Mouse (Mus musculus) forebrain, postnatal 0 days (tissue): Measurements from ENCODE around the gene Baiap2l1. TPM values are rescaled to one million over a fixed set of nuclear protein-coding genes. Genes with fewer than 3 reads are reported as not detected.

ENCODE experiments used
- ATAC-seq: fragments of 200-750 bp; cut with Nextera tagmentation; 2 replicates; pipeline ENCODE4 v1.8.0; 2017; ENCODE audit warnings: mild to moderate bottlenecking, moderate library complexity
- DNase-seq: peaks from one replicate; pipeline ENCODE4 v3.0.0-alpha.2; 2015
- H3K27ac ChIP-seq: fragments of 300-500 bp; sonication (generic); 2 replicates; pipeline ENCODE4 v1.5.1; 2014; ENCODE audit warnings: low read depth, mild to moderate bottlenecking, antibody characterized with exemption, low read length, moderate library complexity, mixed read lengths
- H3K27me3 ChIP-seq: fragments of 300-500 bp; sonication (generic); 2 replicates; pipeline ENCODE4 v1.6.1; 2014; ENCODE audit warnings: mild to moderate bottlenecking, low read length, mixed read lengths; ENCODE audit not compliant: insufficient read depth
- H3K36me3 ChIP-seq: fragments of 300-500 bp; sonication (generic); 2 replicates; pipeline ENCODE4 v1.6.1; 2014; ENCODE audit warnings: mild to moderate bottlenecking, moderate library complexity; ENCODE audit not compliant: insufficient read depth
- H3K4me1 ChIP-seq: fragments of 300-500 bp; sonication (generic); 2 replicates; pipeline ENCODE4 v1.6.1; 2014; ENCODE audit warnings: antibody characterized with exemption; ENCODE audit not compliant: insufficient read depth
- H3K4me2 ChIP-seq: fragments of 300-500 bp; sonication (generic); 2 replicates; pipeline ENCODE4 v1.6.1; 2014; ENCODE audit warnings: low read depth, mild to moderate bottlenecking, moderate library complexity
- H3K4me3 ChIP-seq: fragments of 300-500 bp; sonication (generic); 2 replicates; pipeline ENCODE4 v1.5.1; 2014; ENCODE audit warnings: low read depth, low read length, mixed read lengths
- H3K9ac ChIP-seq: fragments of 300-500 bp; sonication (generic); 2 replicates; pipeline ENCODE4 v1.6.1; 2014; ENCODE audit warnings: mild to moderate bottlenecking
- H3K9me3 ChIP-seq: fragments of 300-500 bp; sonication (generic); 2 replicates; pipeline ENCODE4 v1.6.1; 2016; ENCODE audit warnings: low read length
- CTCF ChIP-seq: sonication (generic); IDR thresholded peaks from 2 replicates; pipeline ENCODE4 v1.5.1; 2016; ENCODE audit warnings: antibody characterized with exemption, control low read depth, low read depth
- WGBS: fragments of 180-500 bp; shearing (Covaris S2); extraction: QIAGEN DNeasy Blood & Tissue Kit; methylation state at CpG from one replicate; pipeline ENCODE4 v1.1.7; 2014; 5-methylcytosine and 5-hydroxymethylcytosine counted together
- polyA plus RNA-seq: library from polyadenylated mRNA; unstranded; fragments of >200 nt; fragmentation: Nextera tagmentation; extraction: Ambion mirVana; gene quantifications from 2 replicates; pipeline ENCODE4 v1.2.1, GENCODE M21; 2015
- total RNA-seq: library from RNA; depleted of rRNA; stranded (reverse); fragments of >200 nt; gene quantifications from 2 replicates; pipeline ENCODE4 v1.2.3, GENCODE M21; 2014

The Baiap2l1 gene
- total and polyA plus RNA-seq, 2 experiments from 2014 or later: 0.10 to 0.93 TPM

DNA sequence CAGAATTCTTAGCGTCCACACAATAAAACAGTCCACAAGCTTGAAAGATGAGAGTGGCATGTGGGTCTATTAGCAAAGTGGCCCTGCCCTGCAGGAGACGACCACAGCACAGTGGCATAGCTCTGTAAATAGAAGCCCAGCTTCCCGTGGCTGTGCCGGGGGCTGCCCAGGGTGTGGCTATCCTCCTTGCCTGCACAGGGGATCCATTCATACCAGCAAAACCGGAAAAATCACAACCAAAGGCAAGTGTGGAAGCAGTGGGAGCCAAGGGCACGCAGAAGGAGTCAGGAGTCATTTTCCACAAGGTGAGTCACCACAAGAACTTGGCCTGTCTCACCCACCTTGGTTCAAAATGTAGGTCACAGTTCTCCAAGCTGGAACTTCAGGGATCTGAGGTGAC lies 39.6 kb downstream of the Baiap2l1 start:
- no peak overlapping the region for H3K4me3 ChIP-seq
- H3K36me3 ChIP-seq: no peaks in the 10 kb centered on the region
- H3K9ac ChIP-seq: no peak overlapping the region
- H3K4me1 ChIP-seq: no peaks in the 10 kb centered on the region
- WGBS: 40% methylated on average over 6 of the region's 6 CpGs
- no peaks in the 10 kb centered on the region for H3K9me3 ChIP-seq
- H3K27me3 ChIP-seq: no peaks in the 10 kb centered on the region
- no peak for ATAC-seq
- no peak for TF ChIP-seq CTCF
- no peak overlapping the region for H3K27ac ChIP-seq
- H3K4me2 ChIP-seq: no peak overlapping the region
- DNase-seq: no peak

- H3K36me3 ChIP-seq: no peaks in the 10 kb centered on the region
- no peaks in the 10 kb centered on the region for H3K9me3 ChIP-seq
- H3K4me3 ChIP-seq: no peak overlapping the region
- DNase-seq: no peak
- H3K27me3 ChIP-seq: no peaks in the 10 kb centered on the region
- ATAC-seq: no peak
- 88% methylated on average over 8 of the region's 8 CpGs for WGBS
- H3K4me2 ChIP-seq: no peak overlapping the region
- TF ChIP-seq CTCF: no peak
- H3K27ac ChIP-seq: no peak overlapping the region
- H3K9ac ChIP-seq: no peak overlapping the region
- H3K4me1 ChIP-seq: no peaks in the 10 kb centered on the region
Measured at GRCm38 (mm10) chr5:144317426-144317825, 40.5 kb downstream of the Baiap2l1 start.

DNA sequence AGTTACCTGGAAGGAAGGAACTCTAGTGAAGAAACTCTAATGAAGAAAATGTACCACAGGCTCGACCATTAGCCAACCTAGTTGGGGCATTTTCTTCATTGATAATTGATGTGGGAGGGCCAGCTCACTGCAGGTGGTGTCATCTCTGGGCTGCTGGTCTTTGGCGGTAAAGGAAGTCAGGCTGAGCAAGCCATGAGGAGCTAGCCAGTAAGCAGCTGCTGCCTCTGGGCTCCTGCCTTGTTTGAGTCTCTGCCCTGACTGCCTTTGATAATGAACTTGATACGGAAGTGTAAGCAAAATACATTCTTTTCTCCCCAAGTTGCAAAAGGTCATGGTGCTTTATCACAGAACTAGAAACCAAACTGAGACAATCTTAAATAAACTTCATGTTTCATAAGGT lies 41.5 kb downstream of the Baiap2l1 start:
- TF ChIP-seq CTCF: no peak
- DNase-seq: no peak
- no peak for ATAC-seq
- H3K9ac ChIP-seq: no peak overlapping the region
- no peak overlapping the region for H3K4me3 ChIP-seq
- H3K9me3 ChIP-seq: no peaks in the 10 kb centered on the region
- H3K4me1 ChIP-seq: no peaks in the 10 kb centered on the region
- H3K27ac ChIP-seq: no peak overlapping the region
- 80% methylated on average over 3 of the region's 3 CpGs for WGBS
- H3K27me3 ChIP-seq: no peaks in the 10 kb centered on the region
- H3K36me3 ChIP-seq: no peaks in the 10 kb centered on the region
- H3K4me2 ChIP-seq: no peak overlapping the region

- WGBS: 94% methylated on average over 12 of the region's 12 CpGs
- H3K4me1 ChIP-seq: no peaks in the 10 kb centered on the region
- H3K9me3 ChIP-seq: no peaks in the 10 kb centered on the region
- no peak for TF ChIP-seq CTCF
- no peak overlapping the region for H3K4me2 ChIP-seq
- ATAC-seq (no peak), DNase-seq (no peak)
- no peaks in the 10 kb centered on the region for H3K36me3 ChIP-seq
- H3K27me3 ChIP-seq: no peaks in the 10 kb centered on the region
- H3K9ac ChIP-seq: no peak overlapping the region
- H3K4me3 ChIP-seq: no peak overlapping the region
- H3K27ac ChIP-seq: no peak overlapping the region
Measured at GRCm38 (mm10) chr5:144314731-144315494, 43.0 kb downstream of the Baiap2l1 start.

- DNase-seq (no peak), ATAC-seq (no peak)
- no peaks in the 10 kb centered on the region for H3K4me1 ChIP-seq
- H3K9me3 ChIP-seq: no peaks in the 10 kb centered on the region
- no peak for TF ChIP-seq CTCF
- H3K27me3 ChIP-seq: no peaks in the 10 kb centered on the region
- H3K9ac ChIP-seq: no peak overlapping the region
- H3K27ac ChIP-seq: no peak overlapping the region
- 38% methylated on average over 5 of the region's 5 CpGs for WGBS
- no peak overlapping the region for H3K4me2 ChIP-seq
- no peaks in the 10 kb centered on the region for H3K36me3 ChIP-seq
- H3K4me3 ChIP-seq: no peak overlapping the region
Measured at GRCm38 (mm10) chr5:144313335-144313734, 44.6 kb downstream of the Baiap2l1 start.

GRCm38 (mm10) chr5:144312183-144312582 lies 45.7 kb downstream of the Baiap2l1 start:
- Histone ChIP-seq H3K9ac (no peak overlapping the region), H3K4me1 (no peaks in the 10 kb centered on the region), H3K9me3 (no peaks in the 10 kb centered on the region), H3K4me2 (no peak overlapping the region), H3K27me3 (no peaks in the 10 kb centered on the region), H3K27ac (no peak overlapping the region), H3K36me3 (no peaks in the 10 kb centered on the region), H3K4me3 (no peak overlapping the region)
- DNase-seq: no peak
- no peak for ATAC-seq
- TF ChIP-seq CTCF: no peak
- 85% methylated on average over 7 of the region's 7 CpGs for WGBS

DNA sequence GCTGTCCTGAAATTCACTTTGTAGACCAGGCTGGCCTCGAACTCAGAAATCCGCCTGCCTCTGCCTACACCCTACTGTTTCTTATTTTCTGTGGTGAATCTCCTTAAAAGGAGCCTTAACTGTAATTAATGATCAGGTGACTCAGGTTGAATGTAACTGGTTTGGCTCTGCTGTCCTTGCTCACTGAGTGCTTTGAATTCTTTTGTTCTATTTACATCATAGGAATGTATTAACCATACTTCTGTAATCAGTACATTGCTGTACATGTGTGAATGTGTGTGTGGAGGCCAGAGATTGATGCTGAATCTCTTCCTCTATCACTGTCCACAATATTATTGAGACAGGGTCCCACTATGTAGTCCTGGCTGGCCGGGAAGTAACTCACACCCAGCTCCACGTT lies 49.0 kb downstream of the Baiap2l1 start:
- WGBS: 81% methylated on average over 4 of the region's 4 CpGs
- H3K4me2 ChIP-seq: no peak overlapping the region
- no peak for DNase-seq
- no peak overlapping the region for H3K4me3 ChIP-seq
- H3K27ac ChIP-seq: no peak overlapping the region
- no peaks in the 10 kb centered on the region for H3K4me1 ChIP-seq
- H3K27me3 ChIP-seq: no peaks in the 10 kb centered on the region
- ATAC-seq: no peak
- no peak overlapping the region for H3K9ac ChIP-seq
- H3K9me3 ChIP-seq: no peaks in the 10 kb centered on the region
- no peak for TF ChIP-seq CTCF
- H3K36me3 ChIP-seq: no peaks in the 10 kb centered on the region
